Mouse (Mus musculus) telencephalon, adult 2 months (tissue): ENCODE results near the gene Tmem14a.
"Not testable (repeated sequence)": the region's sequence is repeated elsewhere in the genome, so short reads cannot be mapped to it uniquely, and the experiment has no call there.

Experiments
- DNase-seq: peaks from one replicate; pipeline ENCODE4 v3.0.0-alpha.2; 2011; ENCODE audit warnings: low read depth, low spot score

The Tmem14a gene

DNA sequence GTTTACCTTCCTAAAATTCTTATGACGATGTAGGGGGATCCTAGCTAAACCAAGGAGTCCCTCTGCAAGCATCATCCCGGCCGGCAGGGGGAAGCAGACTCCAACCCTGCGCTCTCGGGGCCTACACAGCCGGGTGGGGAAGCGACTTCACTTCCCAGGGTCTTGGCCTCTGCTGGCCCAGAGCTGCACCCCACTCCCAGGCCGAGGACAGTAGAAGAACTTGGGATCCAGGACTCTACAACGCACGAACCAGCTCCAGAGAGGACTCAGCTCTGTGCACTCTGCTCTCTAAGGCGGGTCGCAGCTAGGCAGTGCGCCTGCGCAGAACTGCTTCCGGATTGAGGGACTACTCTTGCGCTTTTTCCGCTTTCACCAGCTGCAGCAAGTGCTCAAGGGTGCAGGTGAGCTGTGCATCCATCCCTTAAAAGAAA lies at the start of gene Tmem14a:
TSS of gene Tmem14a (plus strand) at position 87 of the 431 bp plus-strand sequence.
- DNase-seq = peak; percentile 73

DNA sequence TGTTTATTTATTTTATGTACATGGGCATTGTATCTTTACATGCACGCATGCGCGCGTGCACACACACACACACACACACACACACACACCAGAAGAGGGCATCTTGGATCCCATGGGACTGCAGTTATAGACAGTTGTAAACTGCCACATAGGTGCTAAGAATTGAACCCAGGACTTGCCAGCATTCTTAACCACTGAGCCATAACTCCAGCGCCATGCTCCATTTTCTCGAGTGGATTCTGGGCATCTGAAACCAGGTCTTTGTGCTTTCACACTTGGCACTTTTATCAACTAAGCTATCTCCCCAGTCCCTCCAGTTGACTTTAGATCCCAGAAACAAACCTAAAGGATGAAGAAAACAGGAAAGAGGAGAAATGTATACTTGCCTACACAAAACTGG lies 33.2 kb upstream of the Tmem14a start:
- DNase-seq = no peak

DNA sequence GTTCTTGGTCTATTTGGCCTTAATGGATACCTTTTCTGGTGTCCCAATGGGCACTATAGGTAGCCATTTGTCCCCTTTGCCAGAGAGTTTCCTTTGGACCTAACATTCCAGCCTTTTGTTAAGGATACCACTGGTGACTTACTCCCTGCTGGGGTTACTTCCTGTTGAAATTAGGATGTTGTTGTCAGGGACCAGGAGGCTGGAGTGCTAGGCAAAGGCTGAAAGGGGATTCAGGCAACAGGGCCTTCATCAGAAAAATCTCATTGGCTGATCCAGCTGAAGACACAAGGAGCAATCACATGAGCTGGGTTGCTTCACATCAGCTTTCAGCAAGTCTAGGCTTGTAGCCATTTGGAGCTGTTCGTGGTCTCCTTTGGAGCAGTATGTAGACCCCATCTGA lies 12.1 kb upstream of the Tmem14a start:
- no peak for DNase-seq

DNA sequence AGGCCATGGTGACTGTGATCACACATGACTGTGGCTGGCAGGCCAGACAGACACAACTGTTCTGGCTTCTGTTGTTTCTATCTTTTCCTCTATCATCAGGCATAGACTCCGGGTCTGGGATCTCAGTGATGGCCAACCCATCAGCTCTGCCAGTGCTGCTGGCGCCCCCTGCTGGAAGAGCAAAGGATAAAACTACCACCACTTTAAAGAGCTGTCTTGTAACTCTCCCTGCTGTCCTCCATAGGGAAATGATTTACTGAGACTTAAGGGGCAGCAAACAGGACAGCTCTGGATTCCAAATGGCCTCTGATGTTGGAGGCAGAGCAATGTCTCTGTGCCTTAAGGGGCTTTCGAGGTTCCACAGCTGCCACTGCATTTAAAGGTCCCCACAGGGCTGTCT lies 4.8 kb upstream of the Tmem14a start:
- DNase-seq = not testable (repeated sequence)

DNA sequence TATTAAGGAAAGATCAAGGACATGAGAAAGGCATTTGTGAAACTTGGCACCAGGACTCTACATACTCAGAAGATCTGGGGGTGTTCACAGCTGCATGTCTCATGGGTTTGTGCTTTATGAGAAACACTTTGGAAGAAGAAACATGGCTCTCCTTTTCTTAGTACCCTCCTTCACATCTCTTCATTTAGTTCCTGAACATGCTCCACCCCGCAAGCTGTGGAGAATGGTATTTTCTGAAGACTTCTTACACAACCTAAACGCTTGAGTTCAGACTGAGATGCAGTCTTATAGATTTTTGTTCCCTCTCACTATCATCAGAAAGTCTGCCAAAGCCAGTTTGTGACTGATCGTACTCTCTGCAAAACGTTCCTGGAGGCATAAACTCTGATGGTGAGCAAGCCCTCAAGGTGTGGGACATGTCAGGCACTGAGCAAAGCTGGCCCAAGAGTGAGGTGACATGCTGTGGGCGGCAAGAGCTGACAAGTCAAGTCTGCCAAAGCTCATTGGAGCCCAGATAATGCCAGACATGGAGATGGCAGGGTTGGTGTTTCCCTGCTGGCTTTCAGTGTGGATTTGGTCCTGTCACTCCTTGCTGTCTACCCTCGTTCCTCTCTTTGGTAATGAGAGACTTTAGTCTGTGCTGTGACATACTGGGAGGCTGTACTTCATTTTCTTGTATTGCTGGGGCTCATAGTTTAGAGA lies 4.2 kb upstream of the Tmem14a start:
- DNase-seq = peak; percentile 71

DNA sequence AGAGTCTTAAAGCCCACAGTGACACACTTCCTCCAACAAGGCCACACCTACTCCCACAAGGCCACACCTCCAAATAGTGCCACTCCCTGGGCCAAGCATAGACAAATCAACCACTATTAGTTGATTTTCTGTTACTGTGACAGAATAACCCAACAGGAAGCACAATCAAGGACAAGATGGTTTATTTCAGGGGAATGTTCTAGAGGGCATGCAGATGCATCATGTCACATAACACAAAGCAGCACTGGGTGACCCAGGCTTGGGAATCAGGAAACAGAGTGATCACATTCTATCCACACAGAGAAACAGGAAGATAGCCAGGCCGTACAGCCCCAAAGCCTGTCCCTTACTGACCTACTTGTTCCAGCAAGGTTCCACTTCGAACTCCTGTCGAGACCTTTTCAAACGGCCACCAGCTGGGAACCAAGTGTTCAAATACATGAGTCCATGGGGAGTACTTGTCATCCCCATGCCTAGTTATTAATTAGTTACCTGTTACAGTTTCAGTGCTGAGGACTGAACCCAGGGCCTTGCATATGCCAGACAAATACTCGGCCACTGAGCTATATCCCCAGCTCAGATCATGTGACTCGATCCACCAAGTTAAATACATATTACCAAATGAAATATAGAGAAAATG lies 9.5 kb downstream of the Tmem14a start:
- DNase-seq = no peak

DNA sequence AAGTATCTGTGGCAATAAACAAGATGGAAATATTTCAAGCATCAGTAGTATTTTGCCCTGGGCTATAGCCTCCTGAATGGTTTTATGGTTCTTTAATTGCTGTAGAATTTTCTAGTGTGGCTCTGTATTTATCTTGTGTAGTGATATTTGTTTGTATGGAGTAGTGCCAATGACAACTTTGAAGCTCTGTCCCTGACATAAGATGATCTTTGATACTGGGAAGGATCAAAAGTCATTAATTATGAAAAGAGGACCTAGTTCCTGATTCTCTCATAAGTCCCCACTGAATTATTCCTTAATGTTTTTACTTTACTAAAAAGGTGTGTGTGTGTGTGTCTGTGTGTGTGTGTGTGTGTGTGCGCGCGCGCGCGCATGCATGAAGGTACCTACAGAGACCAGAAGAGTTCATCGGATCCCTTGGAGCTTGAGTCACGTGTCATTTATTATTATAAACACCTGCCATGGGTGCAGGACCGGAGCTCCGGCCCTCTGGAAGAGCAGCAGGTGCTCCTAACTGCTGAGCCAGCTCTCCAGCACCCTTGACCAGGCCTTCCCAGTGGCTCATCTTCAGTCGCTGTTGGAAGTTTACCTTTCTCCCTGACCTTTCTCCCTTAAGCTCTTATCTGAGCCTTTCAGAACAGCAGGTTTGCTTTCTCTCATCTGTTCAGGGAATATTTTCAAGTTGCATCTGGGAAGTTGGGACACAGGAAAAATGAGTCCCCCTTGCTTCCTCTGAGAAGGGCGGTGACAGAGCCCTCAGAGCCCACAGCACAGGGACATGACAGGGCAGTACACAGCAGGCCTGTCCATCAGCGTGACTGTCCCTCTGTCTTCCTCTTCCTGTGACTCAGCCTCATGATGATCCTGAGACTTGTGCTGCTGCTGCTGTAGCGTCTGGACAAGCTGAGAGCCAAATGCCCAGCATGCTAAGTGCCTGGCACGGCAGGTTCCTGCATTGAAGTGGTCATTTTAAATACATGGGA lies 10.7 kb downstream of the Tmem14a start:
- DNase-seq = not testable (repeated sequence)

DNA sequence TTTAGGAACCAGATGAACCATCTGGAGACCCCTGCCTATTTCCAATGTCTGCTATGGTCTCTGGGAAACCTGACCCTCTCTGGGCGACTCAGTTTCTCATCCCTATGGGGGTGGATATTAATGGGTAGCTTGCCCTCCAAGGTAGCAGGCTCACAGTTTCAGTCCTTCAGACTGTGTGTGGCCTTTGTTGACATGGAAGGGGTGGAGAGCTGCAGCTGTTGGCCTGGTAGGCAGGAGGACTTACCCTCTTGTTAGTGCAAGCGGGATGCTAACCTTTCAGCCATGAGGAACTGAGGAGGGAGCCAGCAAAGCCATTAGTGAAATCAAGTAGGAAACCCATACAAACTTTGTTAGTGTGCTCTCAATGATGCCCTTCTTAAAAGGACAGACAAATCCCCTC lies 12.0 kb downstream of the Tmem14a start:
- no peak for DNase-seq

DNA sequence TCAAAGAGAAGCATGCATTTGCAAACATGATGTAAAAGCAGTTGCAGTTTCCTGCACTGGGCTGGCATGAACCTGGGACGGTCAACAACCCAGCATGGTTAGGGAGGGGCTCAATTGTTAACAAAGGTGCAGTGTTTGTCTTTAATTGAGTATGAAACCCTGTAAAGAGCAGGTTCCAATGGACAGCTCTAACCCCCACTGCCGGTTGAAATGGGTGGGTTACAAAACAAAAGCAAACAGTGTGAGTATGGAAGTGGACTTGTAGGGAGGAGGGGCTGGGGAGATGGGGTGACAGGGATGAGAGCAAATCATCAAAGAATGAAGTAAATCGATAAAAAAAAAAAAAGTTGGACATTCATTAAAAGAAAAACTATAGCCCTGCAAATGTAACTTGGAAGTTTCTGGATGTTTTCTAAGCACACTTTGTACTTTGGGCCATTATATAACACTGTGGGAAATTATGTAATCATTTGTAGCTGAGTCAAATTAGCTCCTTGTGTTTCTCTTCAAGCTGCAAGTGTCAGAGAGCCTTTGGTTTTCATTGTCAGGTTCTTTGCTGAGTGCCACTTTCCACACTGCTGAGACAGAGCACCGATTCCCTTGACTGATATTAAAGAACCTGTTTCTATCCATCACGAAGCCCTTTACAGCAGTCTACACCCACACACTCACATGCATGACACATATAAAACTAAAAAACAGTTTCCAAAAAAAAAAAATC lies 13.5 kb downstream of the Tmem14a start:
- DNase-seq = peak; percentile 68

DNA sequence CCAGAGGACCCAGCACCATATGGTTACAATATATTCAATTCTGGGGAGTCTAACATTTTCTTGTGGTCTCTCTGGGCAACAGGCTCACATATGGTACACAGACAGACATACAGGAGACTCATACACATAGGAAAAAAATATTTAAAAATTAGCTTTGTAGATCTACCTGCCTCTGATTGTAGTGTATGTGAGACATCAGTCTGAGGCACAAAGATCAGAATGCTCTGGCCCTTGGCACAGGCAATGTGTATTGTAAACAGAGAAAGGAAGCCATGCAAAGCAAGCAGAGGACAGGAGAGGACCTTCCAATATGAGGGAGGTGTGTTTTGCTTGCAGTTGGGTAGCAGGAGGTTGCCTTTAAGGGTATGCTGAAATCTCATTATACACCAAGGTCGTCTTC lies 14.1 kb downstream of the Tmem14a start:
- DNase-seq = no peak

DNA sequence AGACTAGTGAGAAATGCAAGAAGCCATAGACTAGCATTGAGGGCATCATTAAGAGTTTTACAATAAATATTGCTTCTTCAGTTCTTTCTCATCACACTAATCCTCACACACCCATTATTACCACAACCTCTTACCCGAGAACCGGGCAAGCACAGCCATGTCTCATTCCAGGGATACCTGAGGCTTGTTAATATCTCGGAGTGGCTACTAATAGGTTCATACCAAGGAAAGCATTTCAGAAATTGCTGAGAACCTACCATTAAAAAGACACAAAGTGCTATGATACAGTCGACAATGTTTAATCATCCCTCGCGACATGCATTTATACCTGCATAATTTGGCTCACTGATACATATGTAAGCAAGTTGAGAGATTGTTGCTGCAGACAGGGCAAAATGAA lies 17.0 kb downstream of the Tmem14a start:
- no peak for DNase-seq

DNA sequence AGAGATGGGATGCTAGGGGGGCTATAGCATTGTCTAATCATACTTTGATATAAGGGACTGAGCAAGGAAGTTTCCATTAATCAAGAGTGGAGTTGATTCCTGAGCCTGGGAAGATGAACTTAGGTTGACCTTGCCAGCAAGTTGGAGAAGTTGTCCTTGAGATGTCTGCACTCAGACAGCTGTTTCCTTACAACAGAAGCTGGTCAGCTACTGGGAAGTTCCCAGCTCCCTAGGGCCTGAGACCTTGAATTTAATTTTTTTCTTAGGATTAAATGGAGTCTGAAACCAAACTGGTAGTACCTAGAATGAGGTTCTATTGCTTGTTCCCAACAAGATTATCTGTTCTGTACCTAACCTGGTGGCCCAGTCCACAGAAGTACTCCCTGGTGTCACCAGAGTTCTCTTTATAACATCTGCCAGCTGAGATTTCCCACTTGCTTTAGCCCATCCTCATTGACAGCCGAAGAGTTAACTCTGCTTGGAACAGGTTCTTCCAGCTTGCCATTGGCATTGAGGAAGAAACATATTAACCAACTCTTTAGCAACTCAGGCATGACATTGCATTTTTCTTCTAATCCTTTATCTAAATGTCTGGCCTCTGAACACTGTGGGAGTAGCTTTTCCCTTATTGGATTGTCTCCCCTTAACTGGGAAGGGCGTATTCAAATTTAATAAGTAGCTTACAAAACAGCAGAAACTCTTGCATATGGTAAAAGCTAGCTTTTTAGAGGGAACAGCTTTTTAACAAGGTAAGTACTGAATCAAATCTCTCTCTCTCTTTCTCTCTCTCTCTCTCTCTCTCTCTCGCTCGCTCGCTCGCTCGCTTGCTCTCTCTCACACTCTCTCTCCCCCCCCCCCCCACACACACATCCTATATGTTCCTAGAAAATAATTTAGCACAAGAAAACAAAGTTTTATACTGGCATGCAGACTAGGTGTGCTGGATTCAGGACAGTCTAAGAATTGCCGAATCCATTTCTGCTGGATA lies 21.8 kb downstream of the Tmem14a start, which contains the start of gene Gsta3:
TSS of gene Gsta3 (plus strand) at position 679 of the 988 bp plus-strand sequence.
- DNase-seq = no peak

DNA sequence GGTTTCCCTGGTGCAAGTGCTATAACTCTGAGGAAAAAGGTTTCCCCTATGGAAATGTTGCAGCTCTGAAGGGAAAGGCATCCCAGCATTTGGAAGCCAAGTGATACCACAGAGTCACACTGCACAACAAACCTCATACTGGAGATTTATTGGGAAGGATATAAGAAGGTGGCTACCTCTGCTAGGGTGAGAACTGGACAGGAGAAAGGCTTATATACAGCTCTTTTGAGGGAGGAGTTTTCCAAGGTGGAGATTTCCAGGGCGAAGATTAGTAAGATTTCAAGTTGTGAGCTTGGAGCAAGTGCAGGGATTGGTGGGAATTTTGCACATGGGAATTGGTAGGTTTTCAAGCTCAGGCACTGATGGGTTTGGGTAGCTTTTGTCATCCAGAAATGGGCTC lies 22.7 kb downstream of the Tmem14a start:
- DNase-seq = no peak

DNA sequence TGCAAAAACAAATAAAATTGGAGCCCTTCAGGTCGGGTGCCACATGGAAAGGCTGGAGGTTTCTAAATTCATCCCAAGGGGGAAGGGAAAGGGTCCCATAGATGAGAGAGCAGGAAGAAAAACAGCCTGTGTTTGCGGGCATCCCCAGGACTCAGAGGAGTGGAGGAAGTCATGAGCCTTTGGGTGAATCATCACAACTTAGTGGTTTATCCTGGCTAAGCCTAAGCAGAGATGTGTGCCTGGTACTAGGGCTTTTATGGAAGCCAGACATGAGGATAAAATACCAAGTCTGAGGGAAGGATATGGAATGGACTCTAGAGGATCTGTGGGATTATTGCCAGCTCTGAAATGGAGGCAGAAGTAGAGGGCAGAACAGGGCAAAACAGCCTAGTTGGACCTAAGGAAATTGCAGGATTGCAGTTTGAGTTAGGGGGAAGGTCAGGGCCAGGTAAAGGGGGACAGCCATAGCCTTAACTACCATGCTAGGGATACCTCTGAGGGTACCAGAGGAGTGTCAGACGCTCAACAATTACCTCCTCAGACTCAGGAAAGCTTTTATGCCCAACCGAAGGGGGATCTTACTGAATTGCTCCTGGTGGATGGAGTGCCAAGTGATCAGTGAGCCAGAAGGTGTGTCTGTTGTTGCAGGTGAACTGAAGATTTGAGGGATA lies 26.1 kb downstream of the Tmem14a start:
- DNase-seq = no peak

DNA sequence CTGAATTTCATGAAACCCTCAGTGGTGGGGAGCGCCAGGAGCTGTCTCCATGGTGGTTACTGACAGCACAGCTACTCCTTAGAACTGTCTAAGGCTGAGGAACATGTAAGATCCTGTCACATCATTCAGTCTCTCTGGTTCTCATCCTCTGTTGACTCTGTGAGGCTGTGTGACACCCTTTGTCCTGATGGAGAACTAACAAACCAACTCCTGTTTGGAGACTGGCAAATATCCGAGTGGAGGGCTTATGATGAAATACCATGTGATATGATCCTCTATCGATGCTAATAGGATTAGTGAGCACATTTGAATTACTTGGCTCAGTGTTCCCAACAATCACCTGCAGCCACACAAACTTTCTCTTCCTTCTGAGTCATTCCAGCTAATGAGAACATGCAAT lies 27.8 kb downstream of the Tmem14a start:
- peak; percentile 17 for DNase-seq

DNA sequence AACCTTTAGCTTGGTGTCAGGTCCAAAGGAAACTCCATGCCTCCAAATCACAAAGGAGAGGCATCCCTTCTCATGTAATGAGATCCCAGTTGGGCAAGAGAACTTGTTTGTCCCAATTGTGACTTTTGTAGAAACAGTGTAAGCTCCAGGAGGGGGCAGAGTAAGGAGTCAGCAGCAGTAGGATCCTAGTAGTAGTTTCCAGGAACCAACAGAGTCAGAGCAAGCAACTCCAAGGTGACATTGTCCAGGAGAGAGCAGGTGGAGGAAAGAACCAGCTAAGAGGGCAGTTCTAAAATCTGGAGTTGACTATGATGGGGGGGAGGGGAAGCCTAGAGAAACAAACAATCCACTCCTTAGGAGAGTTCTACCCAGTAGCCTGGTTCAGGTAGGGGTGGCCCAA lies 29.5 kb downstream of the Tmem14a start:
- DNase-seq = no peak

DNA sequence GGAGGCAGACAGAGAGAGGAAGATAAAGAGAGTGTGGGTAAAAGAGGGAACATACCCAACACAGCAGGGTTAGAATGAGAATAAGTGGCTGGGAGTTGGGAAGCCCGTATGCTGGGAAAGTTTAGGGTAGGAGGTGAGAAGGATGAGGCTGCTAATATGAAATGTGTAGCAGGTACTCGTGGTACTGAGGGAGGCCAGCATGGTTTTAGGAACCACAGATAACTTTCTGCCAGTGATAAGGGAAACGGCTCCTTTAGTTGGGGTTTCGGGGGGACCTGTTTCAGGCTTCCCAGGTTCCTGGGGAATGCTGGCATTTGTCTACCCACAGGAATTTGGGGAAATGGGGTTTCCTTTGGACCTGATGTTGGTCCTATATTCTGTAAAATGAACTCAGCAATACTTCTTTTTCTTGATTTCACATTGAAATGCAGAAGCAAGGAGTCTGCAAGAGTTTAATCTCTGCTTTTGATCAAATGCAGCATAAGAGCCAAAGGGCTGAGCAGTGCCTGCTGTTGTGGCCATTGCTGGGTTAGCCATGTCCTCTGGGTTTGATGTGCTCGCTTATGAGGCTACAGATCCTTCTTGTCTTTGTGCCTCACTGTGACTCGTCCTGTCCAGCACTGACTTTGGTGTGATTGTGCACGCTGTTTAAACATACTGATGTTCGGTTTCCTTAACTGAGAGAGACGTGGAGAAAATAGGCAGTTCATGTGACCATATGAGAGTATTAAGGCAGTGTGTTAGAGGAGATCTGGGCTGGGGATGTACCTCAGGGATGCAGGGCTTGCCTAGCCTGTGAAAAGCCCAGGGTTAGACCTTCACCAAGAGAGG lies 30.4 kb downstream of the Tmem14a start:
- no peak for DNase-seq

DNA sequence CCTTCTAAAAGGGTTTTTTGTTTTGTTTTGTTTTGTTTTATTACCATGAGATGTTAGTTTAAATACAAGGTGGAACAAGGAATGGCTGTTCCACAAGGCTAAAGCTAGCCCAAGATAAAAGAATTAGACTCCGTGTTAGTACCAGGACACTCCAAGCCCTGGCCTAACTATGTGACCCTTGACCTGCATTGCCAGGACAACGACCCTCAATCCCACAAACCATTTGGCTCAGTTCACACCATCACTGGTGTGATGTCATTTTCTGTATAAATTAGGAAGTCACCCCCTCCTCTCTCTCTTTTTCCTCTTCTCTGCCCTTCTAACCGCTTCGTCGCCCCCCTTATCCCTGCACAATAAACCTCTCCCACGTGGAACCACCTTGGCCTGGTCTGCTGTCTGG lies 33.3 kb downstream of the Tmem14a start:
- DNase-seq = no peak
